Mouse (Mus musculus): ENCODE data around the gene Pik3r2. TPM values are rescaled to one million over a fixed set of nuclear protein-coding genes. Genes with fewer than 3 reads are reported as not detected.

Gene Pik3r2
- polyA plus RNA-seq, 1 experiment = 130 TPM

- H3ac ChIP-seq (ENCODE audit: control insufficient read depth, insufficient read length) = peak overlapping the region; percentile 13
- TF ChIP-seq POLR2AphosphoS2 (IDR thresholded peaks at IDR 0.05; ENCODE audit: insufficient read length, low read depth) = no peak
- TF ChIP-seq MAX (IDR thresholded peaks at IDR 0.05; ENCODE audit: low read depth) = no peak
- no peak for TF ChIP-seq MYOD1 (IDR thresholded peaks at IDR 0.05; ENCODE audit: control insufficient read depth in 1 of 3, insufficient read length in 2 of 3, low read depth in 2 of 3)
- TF ChIP-seq MYOG (IDR thresholded peaks at IDR 0.05; ENCODE audit: control insufficient read depth in 1 of 3, insufficient read depth in 1 of 3, insufficient read length in 2 of 3, low read depth in 2 of 3) = peak in 1 of 3 experiments; percentile 2
- no peak for TF ChIP-seq TCF3 (IDR thresholded peaks at IDR 0.05; ENCODE audit: insufficient read length, low read depth)
- peak overlapping the region; percentile 92 for H3K4me2 ChIP-seq (ENCODE audit: low read depth)
- no peaks in the 10 kb centered on the region for H3K27me3 ChIP-seq (ENCODE audit: control insufficient read depth, insufficient read depth, insufficient read length)
- H3K36me3 ChIP-seq (ENCODE audit: control insufficient read depth, insufficient read depth) = no peaks in the 10 kb centered on the region
- peak overlapping the region; percentile 25 for H3K4me3 ChIP-seq
- peaks cover 15% of the 10 kb centered on the region for H3K79me2 ChIP-seq (ENCODE audit: control insufficient read depth, insufficient read depth)
Observed at GRCm38 (mm10) chr8:70792700-70793099, 16.2 kb upstream of the Pik3r2 start.

GRCm38 (mm10) chr8:70791975-70792691 is 15.6 kb upstream of the Pik3r2 start:
- TF ChIP-seq MYOD1 (IDR thresholded peaks at IDR 0.05; ENCODE audit: control insufficient read depth in 1 of 3, insufficient read length in 2 of 3, low read depth in 2 of 3) (no peak), SRF (IDR thresholded peaks at IDR 0.05; ENCODE audit: control insufficient read depth, insufficient read length, low read depth) (peak; percentile 70), POLR2A (IDR thresholded peaks at IDR 0.05; ENCODE audit: insufficient read length, low read depth) (peak; percentile 64)
- Histone ChIP-seq H3K4me3 (peak overlapping the region; percentile 25), H3K36me3 (ENCODE audit: control insufficient read depth, insufficient read depth) (no peaks in the 10 kb centered on the region), H3ac (ENCODE audit: control insufficient read depth, insufficient read length) (peak overlapping the region; percentile 13), H3K27me3 (ENCODE audit: control insufficient read depth, insufficient read depth, insufficient read length) (no peaks in the 10 kb centered on the region), H3K79me2 (ENCODE audit: control insufficient read depth, insufficient read depth) (peaks cover 15% of the 10 kb centered on the region), H3K4me2 (ENCODE audit: low read depth) (peak overlapping the region; percentile 92)

GRCm38 (mm10) chr8:70791294-70791701 is 14.8 kb upstream of the Pik3r2 start:
- Histone ChIP-seq H3K36me3 (ENCODE audit: control insufficient read depth, insufficient read depth) (no peaks in the 10 kb centered on the region), H3K4me2 (ENCODE audit: low read depth) (peak overlapping the region; percentile 72), H3K4me3 (peak overlapping the region; percentile 25), H3ac (ENCODE audit: control insufficient read depth, insufficient read length) (no peak overlapping the region), H3K79me2 (ENCODE audit: control insufficient read depth, insufficient read depth) (peaks cover 15% of the 10 kb centered on the region), H3K27me3 (ENCODE audit: control insufficient read depth, insufficient read depth, insufficient read length) (no peaks in the 10 kb centered on the region)
- TF ChIP-seq TCF3 (IDR thresholded peaks at IDR 0.05; ENCODE audit: insufficient read length, low read depth) = no peak
- TF ChIP-seq POLR2A (IDR thresholded peaks at IDR 0.05; ENCODE audit: insufficient read length, low read depth) = no peak
- no peak for TF ChIP-seq MYOD1 (IDR thresholded peaks at IDR 0.05; ENCODE audit: control insufficient read depth in 1 of 3, insufficient read length in 2 of 3, low read depth in 2 of 3)
- no peak for TF ChIP-seq TCF12 (IDR thresholded peaks at IDR 0.05; ENCODE audit: insufficient read depth, poor library complexity, severe bottlenecking)

GRCm38 (mm10) chr8:70790846-70791245 is 14.3 kb upstream of the Pik3r2 start:
- peaks cover 15% of the 10 kb centered on the region for H3K79me2 ChIP-seq (ENCODE audit: control insufficient read depth, insufficient read depth)
- no peaks in the 10 kb centered on the region for H3K27me3 ChIP-seq (ENCODE audit: control insufficient read depth, insufficient read depth, insufficient read length)
- H3K36me3 ChIP-seq (ENCODE audit: control insufficient read depth, insufficient read depth) = peaks cover 3% of the 10 kb centered on the region
- peak overlapping the region; percentile 25 for H3K4me3 ChIP-seq
- H3ac ChIP-seq (ENCODE audit: control insufficient read depth, insufficient read length) = no peak overlapping the region
- H3K4me2 ChIP-seq (ENCODE audit: low read depth) = peak overlapping the region; percentile 72
- TF ChIP-seq TCF12 (IDR thresholded peaks at IDR 0.05; ENCODE audit: insufficient read depth, poor library complexity, severe bottlenecking) (no peak), MYOG (IDR thresholded peaks at IDR 0.05; ENCODE audit: control insufficient read depth in 1 of 3, insufficient read depth in 1 of 3, insufficient read length in 2 of 3, low read depth in 2 of 3) (no peak), MAX (IDR thresholded peaks at IDR 0.05; ENCODE audit: low read depth) (no peak), E2F4 (IDR thresholded peaks at IDR 0.05; ENCODE audit: insufficient read depth) (no peak), REST (IDR thresholded peaks at IDR 0.05; ENCODE audit: insufficient read depth, insufficient read length) (no peak), POLR2AphosphoS2 (IDR thresholded peaks at IDR 0.05; ENCODE audit: insufficient read length, low read depth) (no peak), MYOD1 (IDR thresholded peaks at IDR 0.05; ENCODE audit: control insufficient read depth in 1 of 3, insufficient read length in 2 of 3, low read depth in 2 of 3) (no peak), USF1 (IDR thresholded peaks at IDR 0.05; ENCODE audit: low read depth) (no peak), CEBPB (IDR thresholded peaks at IDR 0.05; ENCODE audit: insufficient read depth, poor library complexity, severe bottlenecking) (no peak), POLR2A (IDR thresholded peaks at IDR 0.05; ENCODE audit: insufficient read length, low read depth) (no peak), TCF3 (IDR thresholded peaks at IDR 0.05; ENCODE audit: insufficient read length, low read depth) (no peak), SRF (IDR thresholded peaks at IDR 0.05; ENCODE audit: control insufficient read depth, insufficient read length, low read depth) (no peak)

DNA sequence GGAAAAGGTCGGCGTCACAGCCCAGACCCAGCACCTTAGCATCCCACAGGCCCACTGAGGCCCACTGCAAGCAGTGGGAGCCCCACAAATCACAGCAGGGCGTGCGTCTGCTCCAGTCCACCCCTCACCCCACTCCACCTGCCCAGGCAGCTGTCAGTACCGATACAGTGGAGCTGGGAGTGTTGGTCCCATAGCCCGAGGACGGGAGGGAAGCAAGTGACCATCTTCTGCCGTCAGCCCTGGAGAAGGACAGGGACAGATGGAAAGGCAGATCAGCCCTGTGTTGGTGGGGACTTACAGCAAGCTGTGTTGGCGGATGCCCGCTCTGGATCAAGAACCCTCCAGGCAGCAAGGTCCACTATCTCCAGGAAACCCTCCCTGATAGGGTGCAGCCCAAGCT is 12.5 kb upstream of the Pik3r2 start:
- Histone ChIP-seq H3K79me2 (ENCODE audit: control insufficient read depth, insufficient read depth) (peaks cover 15% of the 10 kb centered on the region), H3K36me3 (ENCODE audit: control insufficient read depth, insufficient read depth) (peaks cover 5% of the 10 kb centered on the region), H3K4me2 (ENCODE audit: low read depth) (no peak overlapping the region), H3K4me3 (no peak overlapping the region), H3K27me3 (ENCODE audit: control insufficient read depth, insufficient read depth, insufficient read length) (no peaks in the 10 kb centered on the region), H3ac (ENCODE audit: control insufficient read depth, insufficient read length) (no peak overlapping the region)
- TF ChIP-seq USF1 (IDR thresholded peaks at IDR 0.05; ENCODE audit: low read depth) (no peak), MYOD1 (IDR thresholded peaks at IDR 0.05; ENCODE audit: control insufficient read depth in 1 of 3, insufficient read length in 2 of 3, low read depth in 2 of 3) (peak in 1 of 3 experiments; percentile 39)
